Mouse (Mus musculus): ENCODE results near the gene Il21r. TPM values are rescaled to one million over a fixed set of nuclear protein-coding genes. Genes with fewer than 3 reads are reported as not detected.

Il21r gene
- under 1 TPM; 0.09 to 0.10 TPM for total RNA-seq (2021)
- long read RNA-seq, experiment 1 = 0 reads
- long read RNA-seq, experiment 2 = 0 reads

DNA sequence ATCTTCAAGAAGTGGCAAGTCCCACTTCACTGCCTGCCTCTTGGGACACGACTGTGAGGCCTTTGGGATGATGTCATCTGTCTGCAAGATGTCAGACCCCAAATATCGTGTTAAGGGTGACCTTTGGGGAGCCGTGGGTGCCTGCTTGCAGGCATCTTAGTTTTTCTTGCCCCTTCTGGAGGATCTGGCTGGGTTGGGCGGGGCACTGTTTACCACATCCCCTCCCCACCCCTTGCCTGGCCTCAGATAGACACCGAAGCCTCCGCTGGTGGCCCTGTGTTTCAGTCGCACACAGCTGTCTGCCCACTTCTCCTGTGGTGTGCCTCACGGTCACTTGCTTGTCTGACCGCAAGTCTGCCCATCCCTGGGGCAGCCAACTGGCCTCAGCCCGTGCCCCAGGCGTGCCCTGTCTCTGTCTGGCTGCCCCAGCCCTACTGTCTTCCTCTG, at the start of gene Il21r:
Il21r (plus strand) TSS at position 245 of the 447 bp plus-strand sequence.
- peak; percentile 26 for DNase-seq
- intact Hi-C loops (cut with DNase I; ENCODE audit: low total_unique reads) = no loop called here

DNA sequence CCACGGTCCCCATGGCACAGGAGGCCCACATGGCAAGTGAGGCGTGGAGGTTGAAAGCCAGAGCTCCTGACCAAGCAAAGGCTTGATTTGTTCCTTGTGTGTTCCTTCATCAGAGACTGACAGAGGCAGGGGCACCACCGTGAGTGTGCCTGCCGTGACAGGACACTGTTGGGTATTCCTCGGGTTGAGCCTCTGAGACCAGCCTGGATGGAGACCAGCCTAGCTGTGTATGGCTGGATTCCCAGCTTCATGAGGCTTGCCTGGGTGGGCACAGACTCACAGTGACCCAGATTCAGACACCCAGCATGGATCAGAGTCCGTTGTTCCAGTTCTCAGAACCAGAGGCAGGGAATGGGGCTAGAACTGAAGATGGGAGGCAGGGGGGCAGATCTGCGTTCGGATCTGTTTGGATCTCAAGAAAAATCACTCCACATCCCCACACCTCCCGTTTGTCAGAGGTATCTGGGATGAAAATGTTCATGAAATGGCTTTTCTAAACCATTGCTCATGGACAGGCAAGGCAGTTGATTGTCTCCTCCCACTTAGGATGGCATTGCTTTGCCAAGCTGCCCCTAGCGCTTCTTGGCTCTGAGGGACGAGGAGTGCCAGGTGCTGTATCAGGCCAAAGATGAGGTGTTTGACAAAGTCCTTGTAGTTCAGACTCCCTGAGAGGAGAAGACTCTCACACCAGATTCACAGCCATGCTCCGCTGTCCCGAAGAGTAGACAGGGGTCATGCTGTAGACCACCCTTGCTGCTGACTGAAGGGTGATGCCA, 49.4 kb upstream of the Il21r start:
- intact Hi-C loops (cut with DNase I; ENCODE audit: low total_unique reads) = no loop called here
- peak; percentile 3 for DNase-seq

DNA sequence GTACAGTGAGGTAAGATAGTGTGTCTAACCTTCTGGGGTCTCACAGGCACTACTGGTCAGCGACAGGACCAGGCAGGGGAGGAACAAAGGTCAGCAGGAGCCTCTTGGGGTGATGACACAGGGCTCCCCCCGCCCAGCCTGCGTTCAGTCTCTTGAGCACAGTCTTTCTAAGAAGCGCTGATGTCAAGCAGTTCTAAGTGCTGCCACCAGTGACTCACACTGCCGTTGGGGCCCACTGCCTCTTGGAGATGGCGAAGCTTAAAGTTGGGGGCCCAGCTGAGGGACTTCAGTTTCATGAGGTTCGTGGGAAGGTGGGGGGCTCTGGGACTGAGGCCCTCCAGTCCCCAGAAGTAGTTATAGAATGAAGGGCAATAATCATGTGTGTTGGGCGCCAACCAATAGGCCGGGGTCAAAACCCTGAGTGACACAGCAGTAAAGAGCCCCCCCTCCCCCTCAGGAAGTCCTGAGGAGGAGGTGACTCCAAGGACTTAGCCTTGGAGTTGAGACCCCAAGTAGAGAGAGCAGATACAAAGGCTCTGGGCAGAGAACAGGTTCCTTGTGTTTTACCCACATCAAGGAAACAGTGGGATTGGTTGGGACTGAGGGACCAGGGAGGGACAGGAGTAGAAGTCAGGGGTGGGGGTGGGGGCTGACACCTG, 48.6 kb upstream of the Il21r start:
- DNase-seq = peak; percentile 12

DNA sequence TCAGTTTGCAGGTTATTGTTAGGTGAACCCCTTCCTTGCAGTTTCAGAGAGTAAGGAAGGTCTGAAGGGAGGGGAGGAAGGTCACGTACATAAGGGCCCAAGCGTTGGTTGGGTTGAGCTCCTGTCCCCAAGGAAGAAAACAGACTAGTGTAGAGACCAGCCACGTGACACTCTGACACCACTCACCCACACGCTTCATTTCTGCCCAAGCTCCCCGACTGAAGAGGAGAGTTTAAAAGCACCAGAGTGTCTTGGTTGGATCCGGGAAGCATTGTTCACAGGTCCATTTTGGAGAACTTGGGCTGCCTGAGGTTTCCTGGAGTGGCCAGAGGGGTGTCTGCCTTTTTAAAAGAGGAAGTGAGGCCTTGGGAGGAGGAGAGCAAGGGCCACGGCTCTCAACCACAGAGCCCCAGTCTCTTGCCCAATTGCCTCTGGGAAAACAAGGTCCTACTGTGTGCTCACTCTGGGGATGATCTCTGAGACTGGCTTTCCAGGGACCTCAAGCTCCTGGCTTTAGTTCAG, 47.8 kb upstream of the Il21r start:
- peak; percentile 9 for DNase-seq
- intact Hi-C loops (cut with DNase I; ENCODE audit: low total_unique reads) = no loop called here

More for the DNA sequence above, 48.6 kb upstream of the Il21r start:
- intact Hi-C loops (cut with DNase I; ENCODE audit: low total_unique reads) = no loop called here

DNA sequence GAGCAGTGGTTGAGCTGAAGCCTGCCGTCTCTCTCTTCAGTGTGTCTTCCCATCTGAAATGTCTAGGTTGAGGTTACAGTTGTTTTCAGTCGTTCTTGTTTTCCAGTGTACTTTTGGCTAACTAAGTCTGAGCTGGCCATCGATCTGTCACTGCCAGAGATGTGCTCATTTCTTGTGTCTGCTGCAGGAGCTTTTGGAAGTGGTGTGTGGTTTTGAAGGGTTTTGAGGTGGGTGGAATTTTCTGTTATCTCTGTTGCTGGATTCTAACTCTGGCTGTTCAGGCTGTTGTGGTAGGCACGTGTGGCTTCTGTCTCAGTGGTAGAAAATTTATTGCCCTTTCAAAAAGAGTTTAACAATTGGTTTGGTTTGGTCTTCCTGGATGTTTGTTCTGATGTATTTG, 47.1 kb upstream of the Il21r start:
- intact Hi-C loops (cut with DNase I; ENCODE audit: low total_unique reads) = no loop called here
- DNase-seq = no peak

DNA sequence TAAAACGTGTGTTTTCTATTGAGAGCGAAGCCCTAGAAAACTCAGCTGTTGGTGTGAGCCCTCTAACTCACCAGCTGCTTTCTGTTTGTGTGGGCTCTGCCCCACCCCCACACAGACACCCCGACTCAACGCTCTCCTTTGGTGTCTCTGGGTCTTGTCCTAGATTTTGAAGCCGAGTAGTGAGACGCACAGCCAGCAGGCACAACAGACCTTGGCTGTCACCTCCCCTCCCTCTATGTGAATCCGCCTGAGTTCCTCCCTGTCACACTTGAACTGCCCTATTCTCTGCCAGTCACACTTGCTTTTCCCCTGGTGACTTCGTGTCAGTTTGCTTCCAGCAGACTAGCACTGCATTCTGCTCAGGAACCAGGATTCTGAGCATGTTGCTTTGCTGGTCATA, 46.4 kb upstream of the Il21r start:
- DNase-seq = peak; percentile 5
- intact Hi-C loops (cut with DNase I; ENCODE audit: low total_unique reads) = no loop called here

DNA sequence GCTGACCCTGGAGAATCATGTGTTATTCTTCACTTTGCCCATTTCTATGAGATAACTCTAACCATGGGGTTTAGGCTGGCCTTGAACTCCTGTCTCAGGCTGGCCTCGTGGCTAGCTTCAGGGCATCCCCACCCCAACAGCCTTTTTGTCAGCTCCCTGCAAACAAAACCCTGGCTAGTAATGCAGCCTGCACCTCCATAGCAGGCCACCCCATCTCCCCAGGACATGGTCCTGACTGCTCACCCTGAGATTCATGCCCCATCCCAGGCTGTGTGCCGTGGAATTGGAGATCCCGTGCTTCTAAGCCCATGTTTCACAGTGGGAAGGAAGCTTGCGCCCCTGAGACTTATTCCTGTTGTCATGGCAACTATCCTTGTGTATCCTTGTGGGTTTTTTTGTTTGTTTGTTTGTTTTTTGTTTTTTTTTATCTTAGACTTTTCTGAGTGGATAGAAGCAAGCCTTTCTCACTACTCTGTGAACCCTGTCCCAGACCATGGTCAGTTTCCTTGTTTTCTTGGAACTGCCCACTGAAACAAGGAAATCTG, 44.8 kb upstream of the Il21r start:
- peak; percentile 2 for DNase-seq
- intact Hi-C loops (cut with DNase I; ENCODE audit: low total_unique reads) = no loop called here

DNA sequence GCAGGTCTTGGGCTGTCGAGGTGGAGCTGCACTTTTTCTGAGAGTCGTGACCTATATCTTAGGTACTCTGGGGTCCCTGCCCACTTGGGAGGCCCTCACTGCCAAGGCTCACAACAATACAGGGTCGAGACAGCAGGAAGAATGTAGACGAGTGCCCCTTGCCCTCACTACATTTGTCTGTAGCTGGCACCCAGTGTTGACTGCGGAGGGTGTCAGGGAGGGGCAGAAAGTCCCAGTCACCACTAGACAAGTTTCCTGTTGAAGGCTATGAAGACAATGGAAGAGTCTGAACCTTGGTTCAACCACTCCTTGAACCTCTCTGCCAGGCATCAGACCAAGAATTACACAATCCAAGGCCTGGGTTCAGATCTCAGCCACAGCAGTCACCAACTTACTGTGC, 44.2 kb upstream of the Il21r start:
- intact Hi-C loops (cut with DNase I; ENCODE audit: low total_unique reads) = no loop called here
- DNase-seq = peak; percentile 2

DNA sequence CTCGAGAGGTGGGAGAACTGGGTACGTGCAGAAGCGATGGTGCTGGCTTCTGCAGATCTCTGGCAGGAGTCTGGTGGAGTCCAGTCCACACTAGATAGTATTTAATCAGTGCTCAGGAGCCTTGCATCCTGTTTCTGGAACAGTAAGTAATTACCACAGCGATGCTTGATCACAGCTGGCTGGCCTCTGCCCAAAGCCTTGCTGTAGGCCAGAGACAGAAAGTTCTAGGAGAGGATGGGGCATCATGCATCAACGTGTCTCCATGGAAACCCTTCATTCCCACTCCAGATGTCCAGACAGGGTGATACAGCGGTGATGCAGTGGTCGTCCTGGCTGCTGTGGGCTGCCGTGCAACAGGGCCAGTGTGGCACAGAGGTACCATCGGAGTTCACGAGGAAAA, 43.7 kb upstream of the Il21r start:
- peak; percentile 51 for DNase-seq
- intact Hi-C loops (cut with DNase I; ENCODE audit: low total_unique reads) = no loop called here

DNA sequence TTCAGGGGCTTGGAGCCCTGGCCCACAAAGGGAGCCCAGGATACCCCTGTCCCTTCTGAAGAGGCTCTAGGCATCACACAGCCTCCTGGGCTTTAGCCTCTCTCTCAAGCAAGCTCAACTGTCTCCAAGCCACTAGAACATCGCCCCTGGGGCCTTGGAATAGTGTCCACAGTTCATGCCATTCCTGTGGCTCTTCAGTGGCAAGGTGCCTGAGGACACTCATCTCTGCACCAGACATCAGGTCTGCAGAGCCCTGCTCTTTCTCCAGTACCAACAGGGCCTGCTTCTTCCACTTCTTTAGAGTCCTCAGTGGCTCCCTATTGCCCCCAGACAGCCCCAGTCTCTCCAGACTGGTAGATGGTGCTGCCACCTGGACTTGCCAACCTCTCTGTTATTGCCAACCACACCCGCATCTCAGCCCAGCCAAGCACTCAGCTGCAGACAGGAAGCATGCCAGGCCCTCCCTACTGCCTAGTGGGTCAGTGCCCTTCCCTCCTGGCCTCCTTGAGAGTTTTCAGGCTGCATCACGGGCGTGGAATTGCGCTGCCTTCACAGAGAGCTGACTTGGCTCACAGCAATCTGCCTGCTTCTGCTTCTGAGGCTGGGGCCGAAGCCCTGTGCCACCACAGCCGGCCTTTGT, 43.0 kb upstream of the Il21r start:
- peak; percentile 74 for DNase-seq
- intact Hi-C loops (cut with DNase I; ENCODE audit: low total_unique reads) = no loop called here

DNA sequence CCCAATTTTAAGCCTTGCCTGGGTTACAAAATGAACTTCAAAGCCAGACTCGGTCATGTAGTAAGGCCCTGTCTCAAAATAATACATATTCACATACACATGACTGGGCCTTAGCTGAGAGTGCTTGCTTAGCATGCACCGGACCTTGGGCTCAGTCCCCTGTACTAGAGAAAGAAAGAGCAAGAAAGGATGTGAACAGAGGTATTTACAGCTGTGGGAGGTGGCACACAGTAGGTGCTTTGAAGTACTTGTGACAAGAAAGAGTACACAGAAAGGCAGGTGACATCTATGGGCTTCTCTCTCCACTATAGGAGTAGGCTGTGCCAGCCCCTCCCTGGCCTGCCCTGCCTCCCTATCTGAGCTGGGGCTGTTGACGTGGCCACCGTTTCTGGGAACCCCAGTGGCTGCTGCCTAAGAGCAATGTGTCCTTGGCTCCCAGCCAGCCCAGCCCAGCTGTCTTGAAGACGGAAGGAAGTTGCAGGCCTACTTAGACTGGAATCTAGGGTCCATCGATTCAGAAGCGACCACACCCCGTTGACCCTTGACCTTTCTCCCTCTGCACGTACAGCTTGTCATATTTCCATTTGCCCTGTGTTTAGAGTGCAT, 42.0 kb upstream of the Il21r start:
- peak; percentile 91 for DNase-seq
- intact Hi-C loops (cut with DNase I; ENCODE audit: low total_unique reads) = no loop called here

DNA sequence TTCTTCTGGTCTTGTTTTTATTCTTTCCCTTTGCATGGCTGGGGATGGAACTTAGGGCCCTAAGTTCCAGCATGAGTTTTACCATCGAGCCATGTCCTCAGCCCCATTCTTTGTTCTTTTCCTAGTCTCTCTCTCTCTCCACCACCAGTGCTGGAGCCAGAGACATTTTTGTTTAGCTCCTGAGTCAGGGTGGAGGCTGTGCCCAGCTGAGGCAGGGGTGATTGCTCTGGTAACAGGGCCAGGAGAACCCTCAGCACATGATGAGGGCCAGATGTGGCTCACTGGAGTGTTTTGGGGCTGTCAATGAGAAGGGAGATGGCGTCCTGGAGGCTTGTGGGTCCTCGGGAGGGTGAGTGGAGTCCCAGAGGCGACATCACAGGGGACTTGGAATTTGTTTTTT, 40.8 kb upstream of the Il21r start:
- DNase-seq = peak; percentile 4
- intact Hi-C loops (cut with DNase I; ENCODE audit: low total_unique reads) = no loop called here

DNA sequence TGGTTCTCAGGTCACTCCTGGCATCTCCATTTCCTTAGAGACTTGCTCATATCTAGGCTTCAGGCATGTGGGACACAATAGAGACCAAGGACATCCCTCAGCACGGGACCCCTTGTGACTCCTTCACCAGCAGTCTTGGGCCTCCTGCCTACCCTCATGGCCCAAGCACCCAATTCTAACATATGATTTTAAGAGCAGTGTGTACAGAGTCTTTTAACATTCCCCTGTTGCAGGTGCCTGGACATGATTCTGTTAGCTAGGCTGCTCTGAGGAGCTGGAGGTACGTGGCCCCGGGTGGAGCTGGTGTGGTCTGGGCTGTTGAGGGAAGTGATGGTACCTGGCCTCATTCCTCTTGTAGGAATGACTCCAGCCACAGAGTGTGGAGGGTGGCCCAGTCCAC, 40.1 kb upstream of the Il21r start:
- DNase-seq = no peak
- intact Hi-C loops (cut with DNase I; ENCODE audit: low total_unique reads) = no loop called here

DNA sequence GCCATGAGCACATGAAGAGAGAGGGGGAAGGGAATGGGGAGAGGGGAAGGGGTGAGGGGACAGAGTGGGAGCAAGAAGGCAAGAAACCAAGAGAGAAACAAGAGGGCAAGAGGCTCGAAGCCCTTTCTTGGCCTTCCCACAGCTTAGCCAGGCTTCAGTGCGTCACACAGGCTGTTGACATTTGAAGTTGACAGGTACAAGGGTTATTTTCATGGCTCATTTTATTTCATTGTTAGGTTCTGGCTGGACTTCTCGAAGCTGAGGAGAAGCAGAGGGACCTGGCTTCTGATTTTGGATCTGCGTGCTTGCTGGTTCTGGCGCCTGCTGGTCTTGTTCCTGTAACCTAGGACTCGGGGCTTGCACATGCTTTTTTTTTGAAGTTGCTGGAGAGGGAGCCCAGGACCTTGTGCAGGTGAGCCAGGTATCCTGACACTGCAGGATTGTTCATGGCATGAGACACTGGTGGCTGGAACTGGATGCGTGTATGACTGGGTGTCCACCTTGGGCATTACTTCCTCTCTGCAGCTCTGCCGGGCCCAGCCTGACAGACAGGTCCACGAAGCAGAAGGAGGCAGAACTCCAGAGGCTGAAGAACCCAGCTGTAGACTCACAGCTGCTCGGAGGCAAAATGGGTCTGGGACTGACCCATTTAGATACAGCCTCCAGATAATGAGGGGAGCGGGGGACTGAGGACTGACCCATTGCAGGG, 38.8 kb upstream of the Il21r start:
- DNase-seq = no peak
- intact Hi-C loops (cut with DNase I; ENCODE audit: low total_unique reads) = no loop called here

DNA sequence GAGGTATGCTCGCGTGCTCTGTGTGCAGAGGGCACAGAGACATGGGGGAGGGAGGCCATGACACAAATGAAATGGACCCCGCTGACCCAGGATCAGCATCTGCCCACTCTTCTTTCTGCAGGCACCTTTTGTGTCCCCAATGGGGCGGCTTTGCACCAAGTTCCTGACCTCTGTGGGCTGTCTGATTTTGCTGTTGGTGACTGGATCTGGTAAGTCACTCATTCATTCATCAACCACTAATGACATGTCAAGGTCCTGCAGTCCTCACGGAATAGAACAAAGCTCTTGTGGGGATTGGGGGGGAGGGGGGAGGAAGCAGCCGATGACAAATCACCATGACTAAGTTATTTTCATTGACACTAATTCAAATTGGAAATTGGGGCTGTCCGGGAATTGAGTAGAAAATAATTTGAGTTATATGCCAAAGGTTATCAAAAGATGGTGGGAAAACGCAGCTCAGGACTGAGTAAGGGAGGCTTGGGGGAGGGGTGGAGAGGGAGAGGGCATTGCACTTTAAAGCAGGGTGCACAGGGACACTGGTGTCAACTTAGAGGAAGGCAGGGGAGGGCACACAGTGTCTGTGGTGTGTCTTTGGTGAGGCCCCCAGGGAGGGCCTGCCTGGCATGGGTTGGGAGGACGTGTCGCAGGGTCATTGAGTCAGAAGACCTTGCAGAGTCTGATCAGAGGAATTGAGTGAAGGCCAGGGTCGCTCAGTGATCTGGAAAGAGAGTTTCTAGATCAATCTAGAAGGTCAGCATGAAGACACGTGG, 37.5 kb upstream of the Il21r start:
- no peak for DNase-seq
- intact Hi-C loops (cut with DNase I; ENCODE audit: low total_unique reads) = no loop called here

DNA sequence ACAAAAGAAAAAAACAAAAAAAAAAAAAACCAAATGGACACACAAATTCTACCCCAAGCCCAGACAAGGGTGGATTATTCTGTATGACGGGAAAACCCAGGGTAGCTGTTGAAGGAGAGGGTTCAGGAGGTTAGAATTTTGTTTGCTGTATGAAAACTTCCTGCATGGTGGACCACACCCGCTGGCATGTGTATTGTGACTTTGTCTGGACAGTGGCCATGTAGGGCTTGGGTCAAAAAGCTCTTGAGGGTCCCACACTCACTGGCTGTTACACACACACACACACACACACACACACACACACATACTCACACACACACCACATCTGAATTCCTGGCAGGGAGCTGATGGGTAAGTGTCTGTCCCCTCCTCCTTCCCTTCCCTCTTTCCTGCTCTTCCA, 36.8 kb upstream of the Il21r start:
- intact Hi-C loops (cut with DNase I; ENCODE audit: low total_unique reads) = no loop called here
- no peak for DNase-seq

DNA sequence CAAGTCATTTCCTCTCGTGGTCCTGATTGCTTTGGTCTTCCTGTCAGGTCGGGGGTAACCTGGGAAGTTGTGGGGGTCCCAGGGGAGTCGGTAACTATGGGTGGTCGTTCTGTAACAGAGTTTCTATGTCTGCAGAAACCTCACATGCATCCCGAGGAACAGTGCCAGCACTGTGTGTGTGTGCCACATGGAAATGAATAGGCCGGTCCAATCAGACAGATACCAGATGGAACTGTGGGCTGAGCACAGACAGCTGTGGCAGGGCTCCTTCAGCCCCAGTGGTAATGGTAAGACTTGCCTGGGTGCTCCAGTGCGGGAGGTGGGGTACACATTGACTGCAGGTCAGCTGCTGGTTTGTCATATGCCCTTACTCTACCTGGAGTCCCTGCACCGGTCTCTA, 34.3 kb upstream of the Il21r start:
- intact Hi-C loops (cut with DNase I; ENCODE audit: low total_unique reads) = no loop called here

DNA sequence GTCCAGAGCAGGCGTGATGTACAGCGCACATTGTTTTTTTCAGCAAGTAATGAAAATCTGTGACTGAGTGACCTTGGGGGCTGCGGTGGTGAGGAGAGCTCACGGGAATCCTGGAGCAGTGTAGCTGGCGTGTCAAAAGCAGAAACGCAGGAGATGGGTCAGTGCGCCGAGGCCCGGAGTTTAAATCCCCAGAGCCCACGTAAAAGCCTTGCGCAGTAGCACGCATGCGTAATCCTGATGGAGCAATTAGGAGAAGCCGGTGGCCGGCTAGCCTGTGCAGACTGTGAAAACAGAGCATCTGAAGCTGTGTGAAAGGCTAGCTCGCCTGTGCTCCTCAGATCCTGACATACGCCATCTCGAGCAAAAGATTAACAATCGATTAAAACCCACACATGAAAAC, 31.3 kb upstream of the Il21r start:
- intact Hi-C loops (cut with DNase I; ENCODE audit: low total_unique reads) = no loop called here
- DNase-seq = no peak

More for the DNA sequence above, 34.3 kb upstream of the Il21r start:
- DNase-seq = no peak

All from gastrocnemius, postnatal 14 days (tissue).